Mouse (Mus musculus) spleen, postnatal 14 days (tissue): ENCODE results near the gene Slc22a22.
A peak's percentile ranks its signal among the peaks of the same experiment; 100 is the strongest.

Experiments
- DNase-seq, 2 experiments: peaks; one replicate each; pipeline ENCODE4 v3.0.0; 2021 to 2022; ENCODE audit warnings: low spot score in 2 of 2

The Slc22a22 gene

GRCm38 (mm10) chr15:57477525-57477924 lies at the start of gene Slc22a22:
Gene Slc22a22, minus strand, starts transcription at chr15:57477625.
- DNase-seq, result no peak

DNA sequence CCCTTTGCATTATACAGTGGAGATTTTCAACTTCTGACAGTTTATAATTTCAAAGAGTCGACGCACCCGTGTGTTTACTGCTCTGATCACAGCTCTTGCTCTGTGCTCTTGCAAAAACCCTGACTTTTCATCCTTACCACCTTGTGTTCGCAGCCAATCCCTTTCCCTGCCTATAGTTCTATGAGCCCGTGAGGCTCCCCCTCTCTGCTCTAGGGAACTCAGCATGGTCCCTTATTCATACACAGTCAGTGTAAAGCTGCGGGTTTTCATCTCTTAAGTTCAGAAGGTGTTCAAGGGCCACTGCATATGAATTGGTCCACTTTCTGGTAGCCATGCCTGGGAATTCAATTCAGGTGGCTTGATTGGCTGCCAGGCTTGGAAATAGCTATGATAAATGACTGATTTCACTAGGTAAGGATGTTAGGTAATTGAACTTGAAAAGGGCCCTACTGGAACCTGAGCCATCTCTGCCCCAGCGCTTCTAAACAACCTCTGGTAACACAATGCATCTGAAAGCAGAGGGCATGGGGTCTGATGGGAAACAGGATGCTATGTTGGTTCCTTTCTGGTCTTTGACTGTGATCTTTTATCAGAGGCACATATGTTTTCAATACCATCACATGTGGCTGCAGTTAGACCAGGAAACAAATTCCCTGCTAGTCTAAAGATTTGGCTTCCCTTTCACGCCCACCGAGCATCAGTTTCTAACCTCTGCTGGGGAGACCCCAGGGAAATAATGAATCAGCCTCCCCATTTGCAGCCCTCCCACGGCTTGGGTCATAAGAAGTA lies 46.3 kb upstream of the Slc22a22 start:
- no peak for DNase-seq

GRCm38 (mm10) chr15:57522160-57522559 lies 44.7 kb upstream of the Slc22a22 start:
- DNase-seq, result no peak

GRCm38 (mm10) chr15:57509185-57510172 lies 32.1 kb upstream of the Slc22a22 start:
- no peak for DNase-seq

DNA sequence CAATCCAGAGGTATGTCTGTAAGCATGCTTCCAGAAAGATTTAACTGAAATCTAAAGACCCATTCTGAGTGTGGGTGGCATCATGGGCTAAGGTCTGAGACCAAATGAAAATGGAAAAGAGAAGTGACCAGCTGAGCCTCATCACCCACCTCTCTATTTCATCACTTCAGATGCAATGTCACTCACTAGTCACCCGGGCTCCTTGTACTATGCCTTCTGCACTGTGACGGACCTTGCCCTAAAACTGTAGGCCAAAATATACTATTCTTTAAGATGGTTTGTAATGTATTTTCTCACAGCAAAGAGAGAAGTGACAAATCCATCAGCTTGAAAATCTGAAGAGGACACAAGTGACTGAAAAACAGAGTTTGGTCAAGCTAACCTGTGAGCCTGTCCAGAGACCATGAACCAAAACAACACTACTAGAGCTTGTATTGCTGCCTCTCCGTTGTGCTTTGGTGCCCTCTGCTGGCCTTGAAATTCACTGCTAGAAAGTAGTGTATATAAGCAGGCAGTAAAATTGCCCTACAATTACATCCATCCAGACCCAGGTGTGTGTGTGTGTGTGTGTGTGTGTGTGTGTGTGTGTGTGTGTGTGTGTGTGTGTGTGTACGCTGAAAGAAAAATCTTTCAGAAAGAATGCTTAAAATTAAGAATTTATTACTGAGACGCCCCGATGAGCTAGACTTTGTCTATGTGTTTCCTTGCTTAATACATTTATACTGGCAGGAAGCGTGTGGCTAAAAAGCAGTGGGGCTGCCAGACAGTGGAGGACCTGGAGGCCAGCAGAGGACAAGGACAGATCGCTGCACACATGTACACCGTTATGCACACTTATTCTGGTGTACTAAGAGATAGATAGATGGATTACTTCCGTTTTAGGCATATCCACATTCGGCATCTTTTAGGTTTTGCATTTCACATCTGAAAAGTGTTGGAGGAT lies 31.1 kb upstream of the Slc22a22 start:
- DNase-seq, result peak in 1 of 2 experiments; percentile 49

DNA sequence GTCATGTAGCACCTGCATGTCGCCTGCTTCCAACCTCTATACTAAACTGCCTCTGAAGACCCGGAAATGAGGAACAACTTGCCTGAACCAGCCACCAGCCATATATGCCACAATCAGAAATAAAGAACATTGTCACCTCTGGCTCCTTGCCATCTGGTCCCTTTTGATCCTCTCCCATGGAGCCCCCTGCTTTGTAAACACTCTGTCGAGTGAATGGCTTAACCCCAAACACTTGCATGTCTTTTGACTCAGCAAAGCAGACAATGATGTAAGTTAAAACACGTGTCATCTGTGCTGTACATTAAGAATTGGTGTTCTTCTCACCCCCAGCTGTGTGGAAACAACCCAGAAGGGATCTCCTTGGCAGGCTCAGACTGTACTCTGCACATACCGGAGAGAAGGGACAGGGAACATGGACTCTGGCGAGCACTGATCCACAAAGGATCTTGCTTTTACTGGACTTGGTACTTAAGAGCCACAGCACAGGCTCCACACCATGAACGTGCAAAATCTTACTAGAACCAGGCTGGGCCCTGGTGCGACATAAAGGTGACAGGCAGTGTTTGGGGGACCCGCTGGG lies 26.8 kb upstream of the Slc22a22 start:
- DNase-seq, result no peak

DNA sequence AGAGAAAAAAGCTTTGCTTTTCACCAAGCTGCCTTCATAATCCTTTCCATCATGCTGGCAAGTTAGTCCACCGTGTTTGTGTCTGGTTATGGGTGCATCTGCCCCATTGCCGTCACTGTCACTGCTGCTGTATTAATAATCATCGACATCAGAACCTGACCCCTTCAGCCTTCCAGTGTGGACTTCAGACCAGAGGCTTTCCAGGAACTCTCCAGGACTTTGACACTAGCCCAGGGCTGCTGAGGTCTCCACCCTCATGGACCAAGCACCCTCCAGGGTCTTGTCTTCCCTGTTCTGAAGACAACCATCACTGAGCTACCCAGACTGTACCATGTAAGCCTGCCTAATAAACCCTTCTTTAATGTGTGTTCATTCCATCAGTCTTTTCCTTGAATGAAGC lies 26.2 kb upstream of the Slc22a22 start:
- no peak for DNase-seq

- DNase-seq, result no peak
These were observed 24.1 kb upstream of the Slc22a22 start for GRCm38 (mm10) chr15:57501559-57501958.

- DNase-seq, result no peak
These were observed 18.7 kb upstream of the Slc22a22 start for GRCm38 (mm10) chr15:57496106-57496505.

GRCm38 (mm10) chr15:57482509-57482908 lies 5.1 kb upstream of the Slc22a22 start:
- DNase-seq, result no peak

DNA sequence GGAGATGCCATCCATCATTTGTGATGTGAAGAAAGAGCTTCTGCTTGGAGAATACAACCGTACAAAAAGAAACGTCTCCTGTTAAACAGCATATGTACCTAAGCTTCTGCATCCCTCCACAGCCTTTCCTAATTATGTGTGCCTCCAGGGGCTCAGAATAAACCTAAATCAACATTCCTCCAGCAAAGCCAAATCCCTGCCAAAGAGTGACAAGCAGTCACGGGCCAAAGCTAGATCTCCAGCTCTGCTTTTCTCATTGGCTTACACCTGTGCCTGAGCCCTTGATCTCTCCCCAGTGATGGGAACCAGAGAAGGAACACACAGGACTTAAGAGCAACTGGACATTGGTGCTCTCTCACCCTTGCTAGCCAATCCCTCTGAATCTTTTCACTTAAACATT lies 5.8 kb downstream of the Slc22a22 start:
- no peak for DNase-seq

- DNase-seq, result no peak
These were observed 11.4 kb downstream of the Slc22a22 start for GRCm38 (mm10) chr15:57465996-57466395.

DNA sequence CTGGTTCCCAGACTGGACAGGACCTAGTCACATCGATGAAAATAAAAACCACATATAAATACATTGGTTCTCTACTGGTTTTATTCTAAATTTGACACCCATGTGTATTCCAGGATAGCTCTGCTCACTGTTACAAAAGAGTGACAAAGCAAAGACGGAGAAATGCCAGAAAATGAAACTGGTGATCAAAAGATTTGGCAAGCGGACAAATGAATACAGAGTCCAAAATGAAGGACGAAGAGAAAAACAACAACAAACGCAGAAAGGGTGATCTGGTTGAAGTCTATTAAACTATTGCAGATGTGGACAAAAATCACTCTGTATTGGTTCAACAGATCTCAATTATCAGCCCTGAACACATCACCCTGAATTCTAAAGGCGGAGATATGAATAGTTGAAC lies 12.4 kb downstream of the Slc22a22 start:
- DNase-seq, result no peak

DNA sequence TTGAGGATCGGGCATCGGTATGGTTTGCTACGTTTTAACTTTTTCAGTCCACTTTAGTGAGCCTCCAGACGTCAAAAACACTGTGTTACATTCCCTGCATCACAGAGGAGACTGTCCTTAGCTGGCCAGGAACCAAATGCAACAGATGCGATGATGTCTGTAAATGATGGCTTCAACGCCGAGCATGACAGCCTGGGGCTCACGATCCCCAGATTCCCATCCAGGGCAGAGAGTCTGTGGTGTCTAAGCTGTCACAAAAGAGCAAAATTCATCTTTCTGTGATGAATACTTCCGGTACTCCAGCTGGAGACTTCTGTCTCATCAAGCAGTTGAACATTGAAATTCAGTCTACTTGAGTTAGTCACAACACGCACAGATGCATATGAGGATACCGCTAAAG lies 13.4 kb downstream of the Slc22a22 start:
- DNase-seq, result no peak

DNA sequence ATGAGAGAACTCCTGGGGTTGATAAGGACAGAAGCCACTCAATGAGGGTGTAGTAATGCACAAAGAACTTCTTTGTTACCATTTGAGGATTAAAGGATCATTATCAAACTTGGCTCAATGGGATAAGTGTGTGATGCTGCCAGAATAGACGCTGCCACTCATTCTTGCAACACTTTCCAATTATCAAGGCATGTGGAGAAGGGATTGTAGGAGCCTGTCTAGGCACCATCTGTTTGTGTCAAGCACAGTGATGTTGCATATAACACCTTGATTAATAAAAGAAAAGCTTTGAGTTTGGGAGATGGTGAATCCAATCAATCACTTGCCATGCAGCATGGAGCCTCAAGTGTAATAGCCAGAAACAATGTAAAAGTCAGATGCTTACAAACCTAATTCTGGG lies 16.1 kb downstream of the Slc22a22 start:
- no peak for DNase-seq

DNA sequence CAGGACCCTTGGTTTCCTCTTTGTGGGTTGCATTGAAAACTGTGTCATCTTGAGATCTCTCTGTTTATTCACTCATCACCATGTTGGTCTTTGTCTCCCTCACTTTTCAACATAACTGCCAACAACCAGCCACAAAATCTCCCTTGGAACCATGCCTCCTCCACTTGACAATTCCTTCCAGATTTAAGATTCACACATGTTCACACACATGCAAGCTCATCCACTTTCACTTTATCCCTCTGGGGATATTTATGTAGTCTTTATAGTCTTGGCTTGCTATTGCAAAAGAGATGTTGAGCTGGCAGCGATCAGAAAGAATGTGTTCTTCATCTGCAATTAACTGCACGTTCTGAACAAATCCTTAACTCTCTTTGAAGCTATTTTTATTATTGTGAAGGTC lies 20.1 kb downstream of the Slc22a22 start:
- DNase-seq, result no peak

- DNase-seq, result no peak
These were observed 42.6 kb downstream of the Slc22a22 start for GRCm38 (mm10) chr15:57434710-57435404.

DNA sequence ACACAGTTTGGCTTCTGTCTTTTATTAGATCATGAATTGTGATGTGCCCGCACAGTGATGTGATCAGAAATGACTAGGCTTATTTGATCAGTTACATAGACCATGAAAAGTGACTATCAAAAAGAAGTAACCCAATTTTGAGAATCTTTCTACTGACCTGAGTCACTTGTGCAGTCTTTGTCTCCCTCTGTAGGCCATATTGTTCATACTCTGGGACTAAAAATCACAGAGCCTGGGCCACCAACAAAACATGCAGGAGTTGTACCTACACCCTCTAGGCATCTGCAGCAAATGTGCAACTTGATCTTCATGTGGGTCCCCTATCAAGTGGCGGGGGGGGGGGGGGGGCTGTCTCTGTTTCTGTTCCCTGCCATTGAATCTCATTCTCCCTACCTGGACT lies 68.9 kb downstream of the Slc22a22 start:
- DNase-seq, result no peak

DNA sequence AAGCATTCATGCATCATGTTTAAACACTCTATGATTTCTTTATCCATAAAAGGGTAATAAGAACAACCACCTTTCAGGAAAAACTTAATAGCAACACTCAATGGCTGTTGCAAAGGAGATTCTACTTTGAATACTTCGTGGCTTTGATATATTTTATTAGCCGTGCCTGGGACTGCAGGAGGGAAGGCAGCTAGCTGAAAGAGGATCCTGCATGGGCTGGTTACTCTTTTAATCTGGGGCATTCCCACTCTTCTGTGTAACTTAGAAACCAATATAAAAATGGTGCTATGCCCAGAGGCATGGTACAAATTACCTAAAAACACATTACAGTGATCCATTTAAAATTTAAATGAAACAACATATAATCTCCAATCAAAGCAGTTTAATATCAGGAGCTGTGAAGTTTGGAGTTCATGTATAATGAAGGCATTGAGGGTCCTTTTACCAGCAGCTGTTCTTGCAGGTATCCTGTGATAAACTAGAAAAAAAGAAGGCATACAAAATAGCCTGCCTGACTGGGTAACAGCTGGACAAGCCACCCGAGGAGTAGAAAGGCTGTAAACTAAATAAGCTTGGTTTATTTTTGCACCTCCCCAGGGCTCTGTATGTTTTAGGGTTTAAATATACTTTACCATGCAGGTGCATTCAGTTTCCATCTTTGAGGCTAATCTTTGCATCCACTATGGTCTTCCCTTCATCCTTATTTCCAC lies 78.8 kb downstream of the Slc22a22 start:
- DNase-seq, result no peak

DNA sequence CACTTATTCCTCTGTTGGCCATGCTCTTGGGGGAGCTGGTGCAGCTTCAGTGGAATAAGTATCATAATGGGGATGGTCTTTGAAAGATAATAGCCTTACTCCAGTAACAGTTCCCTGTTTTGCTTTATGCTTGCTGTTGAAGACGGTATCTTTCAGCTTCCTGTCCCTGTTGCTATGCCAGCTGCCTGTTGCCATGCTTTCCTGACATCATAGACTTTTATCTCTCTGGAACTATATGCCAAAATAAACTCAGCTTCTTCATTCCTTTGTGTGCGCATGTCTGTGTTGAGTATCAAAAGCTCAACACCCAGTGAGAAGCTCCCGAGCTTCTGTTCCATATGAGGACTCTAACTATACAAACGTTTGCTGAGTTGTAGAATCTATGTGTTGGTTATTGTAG lies 83.4 kb downstream of the Slc22a22 start:
- no peak for DNase-seq
